Mouse (Mus musculus): Measurements from ENCODE around the gene Crlf1.

Gene Crlf1

DNA sequence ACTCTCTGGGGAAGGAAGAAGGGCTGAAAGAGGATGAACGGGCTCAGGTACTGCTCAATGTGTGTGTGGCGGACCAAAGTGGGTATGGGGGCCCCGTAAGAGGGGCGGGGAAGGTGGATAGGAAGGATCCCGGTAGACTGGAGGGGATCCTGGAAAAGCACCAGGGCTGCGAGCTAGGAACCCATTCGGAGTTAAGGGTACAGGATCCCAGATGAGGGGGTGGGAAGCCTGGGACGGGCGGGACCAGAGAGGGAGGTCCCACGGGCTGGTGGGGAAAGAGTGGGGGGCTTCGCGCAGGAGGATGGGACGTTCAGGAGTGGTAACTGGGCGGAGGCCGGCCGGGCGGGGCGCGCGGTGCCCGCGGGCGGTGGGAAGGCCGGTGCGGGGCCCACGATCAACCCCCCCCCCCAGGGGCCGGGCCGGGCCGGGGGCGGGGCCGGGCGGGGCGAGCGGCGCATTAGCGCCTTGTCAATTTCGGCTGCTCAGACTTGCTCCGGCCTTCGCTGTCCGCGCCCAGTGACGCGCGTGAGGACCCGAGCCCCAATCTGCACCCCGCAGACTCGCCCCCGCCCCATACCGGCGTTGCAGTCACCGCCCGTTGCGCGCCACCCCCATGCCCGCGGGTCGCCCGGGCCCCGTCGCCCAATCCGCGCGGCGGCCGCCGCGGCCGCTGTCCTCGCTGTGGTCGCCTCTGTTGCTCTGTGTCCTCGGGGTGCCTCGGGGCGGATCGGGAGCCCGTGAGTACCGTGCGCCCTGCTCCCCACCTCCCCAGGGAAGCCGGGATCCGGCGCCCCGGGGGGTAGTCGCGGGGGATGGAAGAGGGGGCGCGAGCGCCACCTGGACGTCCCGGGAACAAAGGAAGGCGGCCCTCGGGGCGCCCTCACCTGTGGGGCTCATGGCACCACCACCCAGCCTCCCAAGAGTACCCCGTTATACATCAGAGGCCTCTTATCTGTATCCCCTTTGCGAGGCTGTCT, at the start of gene Crlf1:
TSS of gene Crlf1 (plus strand) at position 495 of the 977 bp plus-strand sequence.
- no peak for DNase-seq

DNA sequence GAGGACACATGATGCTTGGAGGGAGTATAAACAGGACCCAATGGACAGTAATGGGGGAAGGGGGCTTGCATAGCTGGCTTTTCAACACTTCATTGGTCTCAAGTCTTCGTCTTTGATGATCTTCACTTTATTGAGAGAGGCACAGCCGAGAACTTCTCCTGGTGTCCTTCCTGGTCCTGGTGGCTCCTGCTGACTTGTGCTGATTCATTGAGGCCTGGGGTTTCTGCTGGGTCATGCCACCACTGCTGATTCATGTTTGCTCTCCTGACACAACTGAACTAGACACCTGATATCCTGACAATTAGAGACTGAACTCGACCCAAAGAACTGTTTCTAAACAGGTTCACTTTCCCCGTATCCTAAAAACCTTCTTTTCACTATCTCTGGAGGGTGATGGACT, 49.6 kb upstream of the Crlf1 start:
- DNase-seq = no peak

- no peak for DNase-seq
These were observed 47.0 kb upstream of the Crlf1 start for GRCm38 (mm10) chr8:70445988-70446387.

GRCm38 (mm10) chr8:70447639-70448420, 45.1 kb upstream of the Crlf1 start:
- peak; percentile 46 for DNase-seq

DNA sequence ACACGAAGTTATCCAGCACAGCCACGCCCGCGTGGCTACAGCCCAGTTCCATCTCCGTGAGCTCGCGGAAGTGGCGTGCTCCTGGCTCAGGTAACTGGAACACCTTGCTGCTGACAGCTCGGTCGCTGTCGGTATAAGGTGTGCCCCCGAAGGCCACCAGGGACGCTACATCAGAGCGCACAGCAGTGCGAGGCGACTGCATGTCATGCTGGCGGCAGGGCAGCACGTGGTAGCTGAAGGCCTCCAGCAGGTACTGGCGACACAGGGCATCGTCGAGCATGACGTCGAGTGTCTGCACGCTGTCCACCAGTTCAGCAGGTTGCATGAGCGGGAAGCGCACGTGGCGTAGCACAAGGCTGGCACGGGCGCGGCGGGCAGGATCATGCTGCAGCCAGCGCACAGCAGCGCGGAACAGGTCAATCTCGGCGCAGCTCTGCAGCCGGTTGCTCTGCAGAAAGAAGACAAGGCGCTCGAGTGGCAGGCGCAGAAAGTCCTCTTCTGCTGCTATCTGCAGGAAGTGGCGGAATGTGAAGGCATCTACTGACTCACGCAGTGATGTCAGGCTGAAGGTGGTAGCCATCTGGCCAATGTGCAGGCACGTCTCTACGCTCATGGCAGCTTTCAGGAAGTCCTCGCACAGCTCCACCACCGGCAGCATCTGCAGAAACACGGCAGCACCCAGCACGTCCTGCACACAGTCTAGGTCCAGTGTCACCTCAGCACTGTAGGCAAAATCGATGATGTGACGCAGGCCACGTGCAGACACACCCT, 40.6 kb upstream of the Crlf1 start:
- DNase-seq = peak; percentile 62

GRCm38 (mm10) chr8:70453852-70454251, 39.1 kb upstream of the Crlf1 start:
- DNase-seq = no peak

DNA sequence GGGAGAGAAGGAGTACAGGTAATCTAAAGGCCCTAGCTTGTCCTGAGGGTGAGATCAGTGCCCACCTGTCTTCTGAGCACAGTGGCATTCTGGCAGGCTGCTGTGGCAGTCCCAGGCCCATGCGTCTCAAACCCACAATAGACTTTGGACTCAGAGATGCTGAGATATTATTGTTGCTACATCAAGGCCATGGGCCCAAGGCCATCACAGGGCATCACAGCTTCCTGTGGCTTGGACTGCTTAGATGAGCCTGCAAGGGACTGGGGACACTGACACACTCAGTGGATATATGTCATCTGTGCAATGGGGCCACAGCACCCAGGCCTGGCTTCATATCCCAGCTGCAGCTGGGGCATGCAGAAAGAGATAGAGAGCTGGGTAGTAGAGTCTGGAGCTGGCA, 36.0 kb upstream of the Crlf1 start:
- DNase-seq = no peak

DNA sequence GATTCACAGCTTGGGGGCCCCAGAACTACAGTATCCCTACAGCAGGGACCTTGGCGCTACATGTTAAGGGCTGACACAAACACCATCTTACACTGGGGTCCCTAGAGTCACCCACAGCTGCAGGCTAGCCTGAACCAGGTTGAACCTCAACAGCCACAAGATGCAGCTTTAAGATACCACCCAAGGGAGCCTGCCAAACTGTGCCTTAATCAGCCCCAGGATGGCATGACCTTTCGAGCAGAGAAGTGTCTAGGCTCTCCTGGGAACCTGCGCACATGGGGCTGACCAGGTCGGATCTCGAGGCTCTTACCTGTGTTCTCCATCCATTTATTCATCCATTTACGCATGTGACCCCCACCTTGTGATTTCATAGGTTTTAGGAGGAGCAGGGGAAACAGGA, 35.1 kb upstream of the Crlf1 start:
- no peak for DNase-seq

GRCm38 (mm10) chr8:70458462-70458861, 34.5 kb upstream of the Crlf1 start:
- DNase-seq = no peak

- DNase-seq = no peak
These were observed 33.3 kb upstream of the Crlf1 start for GRCm38 (mm10) chr8:70459636-70460035.

DNA sequence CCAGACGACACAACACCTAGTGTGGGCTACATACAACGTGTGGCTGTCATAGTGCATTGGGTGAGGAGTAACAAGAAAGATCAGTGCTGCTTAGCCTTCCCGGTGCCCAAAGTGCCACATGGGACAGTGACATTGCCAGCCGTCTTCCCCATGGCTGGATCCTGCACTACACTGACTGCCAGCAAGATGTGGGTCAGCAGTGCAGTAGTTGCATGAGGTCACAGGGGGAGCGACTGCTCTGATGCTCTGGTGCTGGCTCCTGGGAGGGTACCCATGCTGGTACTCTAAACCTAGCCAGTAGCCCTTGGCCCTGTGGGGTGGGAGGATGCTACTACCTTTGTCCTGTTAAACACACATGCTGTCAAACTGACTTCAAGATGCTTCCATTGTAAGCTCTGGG, 32.8 kb upstream of the Crlf1 start:
- DNase-seq = no peak

DNA sequence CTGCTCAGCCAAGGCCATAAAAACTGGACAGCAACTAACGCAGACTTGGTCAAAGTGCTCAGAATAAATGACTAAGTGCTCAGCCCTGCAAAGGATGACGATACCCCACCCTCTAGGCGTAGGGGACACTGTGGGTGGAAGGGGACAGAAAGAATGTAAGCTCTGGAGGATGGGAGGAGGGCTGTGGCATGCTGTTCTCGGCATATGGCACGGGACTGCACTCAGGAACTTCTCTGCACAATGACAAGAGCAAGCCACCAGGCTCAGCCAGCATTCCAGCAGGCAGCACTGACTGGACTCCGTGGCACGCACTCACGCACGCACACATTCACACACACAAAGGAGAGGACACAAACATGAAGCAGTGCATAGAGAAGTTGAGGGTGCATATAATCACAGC, 32.4 kb upstream of the Crlf1 start:
- DNase-seq = peak; percentile 67

DNA sequence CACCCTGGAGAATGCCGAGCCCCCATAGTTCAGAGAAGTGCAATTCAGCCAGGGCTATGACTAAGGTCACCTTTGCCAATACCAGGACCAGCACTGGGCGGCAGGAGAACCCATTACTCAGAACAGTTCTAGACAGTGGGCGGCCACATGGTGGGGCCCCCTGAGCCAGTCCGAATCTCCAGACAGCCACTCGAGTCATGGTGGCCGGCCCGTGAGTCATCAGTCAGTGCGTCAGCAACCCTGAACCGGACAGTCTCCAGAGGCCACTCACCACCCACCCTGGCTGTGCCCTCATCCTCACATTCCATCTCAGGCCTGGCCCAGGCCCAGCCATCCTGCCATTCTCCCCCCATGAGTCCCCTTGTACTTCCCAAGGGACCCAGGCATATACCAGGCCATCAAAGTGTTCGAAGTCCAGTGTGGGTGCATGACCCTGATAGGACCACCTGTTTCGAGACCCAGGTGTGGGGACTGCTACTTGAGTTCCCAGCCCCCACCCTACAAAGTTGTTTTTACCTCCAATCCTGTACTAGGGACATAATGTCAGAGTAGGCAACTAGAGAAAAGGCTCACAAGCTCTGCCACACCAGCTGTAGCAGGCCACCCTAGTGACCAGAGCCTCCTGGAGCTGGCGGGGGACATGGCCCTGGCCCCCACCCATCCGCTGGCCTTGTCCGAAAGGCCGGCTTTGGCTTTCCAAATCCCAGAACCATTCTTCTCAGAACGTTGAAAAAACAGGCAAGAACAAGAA, 31.0 kb upstream of the Crlf1 start:
- no peak for DNase-seq

DNA sequence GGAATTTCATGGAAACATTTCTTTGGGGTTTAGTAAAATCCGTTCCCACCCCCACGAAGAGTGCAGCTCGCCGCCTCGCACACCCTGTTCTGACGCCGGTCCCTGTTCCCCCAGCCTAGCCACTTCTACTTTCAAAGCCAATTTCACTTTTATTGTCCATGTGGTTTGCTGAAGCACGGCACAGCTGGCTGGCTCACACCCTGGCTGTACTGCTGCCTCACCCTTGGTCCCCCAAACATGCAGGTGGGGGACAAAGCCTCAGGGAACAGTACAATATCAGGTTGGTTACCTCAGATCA, 30.5 kb upstream of the Crlf1 start:
- no peak for DNase-seq

DNA sequence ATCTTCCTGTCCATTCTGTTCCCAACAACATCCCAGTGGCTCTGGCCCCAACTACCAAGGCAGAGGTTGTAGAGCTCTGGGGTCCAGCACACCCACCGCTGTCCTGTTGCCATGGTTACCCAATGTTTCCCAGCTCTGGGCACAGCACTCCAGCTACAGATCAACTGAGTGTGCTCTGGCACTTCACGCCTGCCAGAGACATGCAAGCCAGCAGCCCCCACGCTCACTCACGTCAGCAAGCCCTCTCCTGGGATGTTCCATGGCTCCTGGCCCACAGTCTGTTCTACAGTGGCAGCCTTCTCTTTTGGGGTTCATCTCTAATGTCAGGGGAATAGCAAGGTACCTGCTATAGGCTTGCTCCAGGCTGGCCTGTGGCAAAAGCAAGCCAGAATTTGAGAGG, 29.7 kb upstream of the Crlf1 start:
- peak; percentile 88 for DNase-seq

DNA sequence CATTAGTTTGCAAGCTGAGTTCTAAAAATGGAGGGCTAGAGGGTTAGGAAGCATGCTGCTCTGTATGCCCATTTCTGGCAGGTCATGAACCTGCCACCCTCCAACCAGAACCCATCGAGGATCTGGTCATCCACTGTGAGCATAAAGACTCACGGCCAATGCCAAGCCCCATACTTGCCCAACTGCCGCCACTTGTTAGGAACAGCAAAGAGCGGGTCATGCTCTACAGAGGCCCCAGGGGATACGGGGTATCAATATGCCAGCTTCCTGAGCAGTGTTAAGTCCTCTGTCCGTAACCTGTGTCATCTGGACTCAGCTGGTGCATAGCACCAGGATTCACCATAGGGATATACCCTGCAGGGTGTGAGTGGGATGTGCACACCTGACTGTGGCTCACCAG, 28.8 kb upstream of the Crlf1 start:
- no peak for DNase-seq

DNA sequence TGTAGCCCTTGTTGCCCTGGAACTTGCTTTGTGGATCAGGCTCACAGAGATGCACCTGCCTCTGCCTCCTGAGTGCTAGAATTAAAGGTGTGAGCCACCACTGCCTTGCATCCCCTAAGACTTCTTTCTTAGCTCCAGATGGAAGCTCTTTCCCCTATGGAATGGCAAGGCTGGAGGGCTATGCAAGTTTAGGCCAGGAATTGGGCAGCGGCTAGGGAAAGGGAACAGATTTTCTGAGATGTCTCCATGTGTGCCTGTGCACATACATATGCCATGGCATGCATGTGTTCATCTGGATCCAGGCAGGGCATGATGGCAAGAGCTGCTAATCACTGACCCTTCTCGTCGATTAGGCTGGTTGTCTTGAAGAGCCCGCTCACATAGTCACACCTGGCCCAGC, 27.3 kb upstream of the Crlf1 start:
- DNase-seq = no peak

GRCm38 (mm10) chr8:70466305-70466704, 26.7 kb upstream of the Crlf1 start:
- no peak for DNase-seq

GRCm38 (mm10) chr8:70466771-70467170, 26.2 kb upstream of the Crlf1 start:
- no peak for DNase-seq

DNA sequence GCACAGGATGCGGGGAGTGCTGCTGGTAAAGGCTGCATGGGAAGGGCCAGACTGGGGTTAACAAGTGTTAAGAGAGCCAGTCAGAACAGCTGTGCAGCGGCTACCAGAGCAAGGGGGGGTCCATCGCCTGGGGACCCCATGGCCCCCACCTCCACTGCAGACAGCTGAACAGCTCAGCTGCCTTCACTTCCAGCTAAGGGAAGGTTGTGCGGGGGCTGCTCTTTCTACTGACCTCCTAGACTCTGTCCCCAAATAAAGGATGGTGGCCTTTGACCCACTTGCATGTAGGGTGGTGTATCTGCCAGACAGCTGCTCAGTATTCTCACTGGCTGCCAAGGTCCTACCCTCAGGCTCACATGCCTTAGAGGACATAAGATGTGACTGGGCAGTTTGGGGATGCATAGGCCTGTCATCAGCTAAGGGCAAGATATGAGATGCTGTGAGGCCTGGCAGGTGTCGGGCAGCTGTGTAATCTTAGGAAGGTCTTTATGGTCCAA, 25.7 kb upstream of the Crlf1 start:
- no peak for DNase-seq

- DNase-seq = no peak
These were observed 25.1 kb upstream of the Crlf1 start for GRCm38 (mm10) chr8:70467907-70468306.

- no peak for DNase-seq
These were observed 24.2 kb upstream of the Crlf1 start for GRCm38 (mm10) chr8:70468733-70469132.

All from layer of hippocampus, adult 9-11 months (tissue).